Mouse (Mus musculus) gastrocnemius, adult 8-10 months (tissue): ENCODE measurements around the gene Icosl. TPM values are rescaled to one million over a fixed set of nuclear protein-coding genes. Genes with fewer than 3 reads are reported as not detected.
"Not testable (repeated sequence)": the region's sequence is repeated elsewhere in the genome, so short reads cannot be mapped to it uniquely, and the experiment has no call there.

Experiments used
- DNase-seq, 2 experiments: peaks; one replicate each; pipeline ENCODE4 v3.0.0; 2022; ENCODE audit warnings: low spot score in 2 of 2
- total RNA-seq, 4 experiments: library from RNA; stranded (reverse); gene quantifications; 2 replicates each; pipeline ENCODE4 v1.2.4; 2022

Icosl gene
- total RNA-seq, 4 experiments from 2014 or later = 1.0 to 1.6 (median 1.3) TPM

DNA sequence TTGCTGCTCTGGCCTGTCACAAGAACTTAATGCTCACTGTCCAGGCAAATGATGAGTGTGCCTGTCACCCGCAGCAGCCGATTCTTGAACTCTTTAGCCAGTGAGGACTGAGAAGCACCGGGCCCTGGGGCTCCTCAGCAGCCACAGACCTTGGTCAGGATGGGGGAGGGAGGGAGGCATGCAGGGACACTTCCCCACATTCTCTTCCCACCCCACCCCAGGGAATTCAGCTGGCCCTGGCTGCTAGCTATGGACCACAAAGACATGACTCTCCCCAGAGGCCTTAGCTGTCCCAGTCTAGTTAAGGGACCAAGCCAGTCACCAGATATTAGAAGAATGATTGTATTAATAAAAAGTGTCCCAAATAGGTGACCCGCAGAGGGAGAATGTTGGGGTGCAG lies 5.0 kb downstream of the Icosl start:
- no peak for DNase-seq

- DNase-seq = no peak
Observed at GRCm38 (mm10) chr10:78074977-78075376, 5.9 kb downstream of the Icosl start.

GRCm38 (mm10) chr10:78077862-78078261 lies 8.8 kb downstream of the Icosl start:
- no peak for DNase-seq

- DNase-seq = no peak
Observed at GRCm38 (mm10) chr10:78078276-78078675, 9.2 kb downstream of the Icosl start.

GRCm38 (mm10) chr10:78079955-78080591 lies 11.0 kb downstream of the Icosl start:
- peak; percentile 49 to 58 for DNase-seq

- no peak for DNase-seq
Observed at GRCm38 (mm10) chr10:78084073-78084472, 15.0 kb downstream of the Icosl start.

GRCm38 (mm10) chr10:78085711-78086110 lies 16.6 kb downstream of the Icosl start:
- no peak for DNase-seq

GRCm38 (mm10) chr10:78086444-78087061 lies 17.5 kb downstream of the Icosl start:
- DNase-seq = no peak

DNA sequence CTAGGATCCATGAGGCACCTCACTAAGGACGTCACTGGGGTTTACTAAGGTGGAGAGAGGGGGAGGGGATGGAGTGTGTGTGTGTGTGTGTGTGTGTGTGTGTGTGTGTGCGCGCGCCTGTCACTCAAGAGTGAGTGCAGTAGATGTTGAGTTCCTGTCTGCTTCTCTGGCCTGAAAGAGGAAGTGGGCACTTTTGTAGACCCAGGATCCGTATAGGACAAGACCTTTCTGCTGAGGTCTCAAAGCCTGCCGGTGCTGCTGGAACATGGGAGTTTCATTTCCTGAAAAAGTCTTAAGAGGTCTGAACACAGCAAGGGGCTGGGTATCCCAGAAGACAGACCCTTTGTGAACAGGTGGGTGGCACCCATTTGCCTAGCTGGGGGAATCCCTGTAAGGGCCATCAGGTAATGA lies 18.0 kb downstream of the Icosl start:
- DNase-seq = no peak

DNA sequence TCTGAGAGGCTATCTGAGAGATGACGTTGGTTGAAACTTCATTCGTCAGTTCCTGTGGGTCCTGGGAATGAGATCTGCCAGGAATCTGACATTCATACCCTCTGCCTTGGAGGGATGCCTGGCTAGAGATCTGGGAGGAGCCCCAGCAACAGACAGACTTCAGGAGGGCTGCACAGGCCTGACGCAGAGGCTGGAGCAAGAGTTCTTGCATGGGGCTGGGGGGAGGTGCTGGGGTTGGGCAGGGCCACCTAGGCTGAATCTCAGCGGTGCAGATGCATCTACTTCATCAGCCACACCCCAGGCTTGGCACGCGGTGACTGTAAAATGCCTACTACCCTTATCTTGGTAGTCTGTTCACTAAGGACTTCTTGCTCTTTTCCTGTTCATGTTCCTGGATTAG lies 21.1 kb downstream of the Icosl start:
- no peak for DNase-seq

GRCm38 (mm10) chr10:78090706-78091491 lies 21.8 kb downstream of the Icosl start:
- DNase-seq = no peak

GRCm38 (mm10) chr10:78091865-78092724 lies 23.0 kb downstream of the Icosl start:
- DNase-seq = no peak

DNA sequence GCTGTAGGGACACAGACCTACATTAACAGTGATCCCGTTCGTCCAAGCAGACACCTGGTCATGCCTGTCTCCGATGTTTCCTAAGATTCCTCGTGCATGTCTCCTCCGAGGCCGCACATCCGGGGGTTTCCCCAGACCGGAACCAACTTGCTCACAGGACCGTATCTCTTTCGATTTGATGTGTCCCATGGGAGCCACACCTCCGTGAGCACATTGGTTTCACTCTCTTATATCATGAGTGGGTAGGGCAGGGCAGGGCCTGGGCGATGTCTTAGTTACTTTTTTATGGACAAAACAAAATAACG lies 23.6 kb downstream of the Icosl start:
- no peak for DNase-seq

- DNase-seq = no peak
Observed at GRCm38 (mm10) chr10:78095221-78095620, 26.1 kb downstream of the Icosl start.

- peak; percentile 32 to 55 for DNase-seq
Observed at GRCm38 (mm10) chr10:78095954-78096931, 27.1 kb downstream of the Icosl start.

- DNase-seq = not testable (repeated sequence)
Observed at GRCm38 (mm10) chr10:78099860-78100259, 30.8 kb downstream of the Icosl start.

DNA sequence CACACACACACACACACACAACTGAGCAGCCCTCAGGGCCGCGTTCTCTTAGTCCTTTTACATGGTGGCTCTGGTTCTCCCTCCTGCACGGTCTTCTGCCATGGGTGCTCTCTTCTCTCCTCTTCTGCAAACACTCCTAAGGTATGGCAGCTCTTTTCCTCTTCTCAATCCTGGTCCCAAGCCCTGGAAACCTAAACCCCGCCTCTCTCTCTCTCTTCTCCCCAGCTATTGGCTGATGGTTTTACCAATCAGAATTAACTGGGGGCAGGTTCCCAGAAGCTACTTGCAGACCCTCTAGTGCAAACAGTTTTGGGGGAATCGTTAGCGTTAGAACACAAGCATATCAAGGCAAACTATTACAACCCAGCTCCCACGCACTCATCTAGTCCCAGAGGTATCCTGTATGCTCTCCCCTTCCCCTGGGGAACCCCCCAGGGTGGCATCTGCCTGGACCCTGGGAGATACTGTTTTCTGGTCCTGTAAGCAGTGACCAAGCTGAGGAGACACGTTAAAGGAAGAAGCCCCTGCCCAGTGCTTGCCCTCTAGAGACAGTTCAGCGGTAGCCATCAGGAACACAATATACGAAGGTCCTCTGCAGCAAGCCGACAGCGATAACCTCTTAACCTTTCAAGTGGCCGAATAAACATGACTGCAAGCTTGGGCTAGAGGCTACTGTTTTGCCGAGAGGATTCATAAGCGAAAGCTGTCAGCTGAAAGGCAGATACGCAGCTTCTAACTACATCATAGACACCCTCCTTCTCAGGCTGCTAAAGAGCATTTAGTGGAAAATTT lies 32.1 kb downstream of the Icosl start:
- no peak for DNase-seq

GRCm38 (mm10) chr10:78104555-78105490 lies 35.7 kb downstream of the Icosl start:
- peak in 1 of 2 experiments; percentile 48 for DNase-seq

- no peak for DNase-seq
Observed at GRCm38 (mm10) chr10:78105548-78105947, 36.4 kb downstream of the Icosl start.
